Mouse (Mus musculus): ENCODE results near the gene Yy1.

DNA sequence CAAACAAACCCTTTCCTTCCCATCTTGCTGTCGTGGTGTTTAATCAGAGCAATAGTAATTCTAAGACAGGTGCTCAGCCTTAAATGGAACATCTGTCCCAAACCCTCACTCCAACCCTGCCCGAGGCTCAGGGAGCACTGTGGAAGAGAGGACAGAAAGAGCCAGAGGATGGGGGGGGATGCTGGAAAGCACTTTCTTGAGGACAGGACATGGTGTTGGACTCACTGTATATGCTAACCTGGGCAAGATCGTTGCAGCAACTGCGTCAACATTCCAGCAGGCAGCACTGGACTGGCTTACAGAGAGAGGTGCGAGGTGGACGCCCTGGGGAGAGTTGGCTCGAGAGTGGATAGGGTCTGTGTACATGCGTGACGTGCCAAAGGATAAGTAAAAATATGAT, 43.3 kb upstream of the Yy1 start:
- TF ChIP-seq CTCF (IDR thresholded peaks at IDR 0.05; ENCODE audit: borderline replicate concordance, control insufficient read depth, extremely low read depth, insufficient read depth, low read length, poor library complexity) (no peak), POLR2A (IDR thresholded peaks at IDR 0.05; ENCODE audit: control insufficient read depth, extremely low read depth, insufficient read depth, low read length, poor library complexity) (no peak)

Measured in thymus, adult 2 months (tissue).